Mouse (Mus musculus): Measurements from ENCODE around the gene Zfp867. TPM values are rescaled to one million over a fixed set of nuclear protein-coding genes. Genes with fewer than 3 reads are reported as not detected.

Gene Zfp867
- total and polyA plus RNA-seq, 3 experiments, result 0.12 to 1.3 TPM; not detected in 1

DNA sequence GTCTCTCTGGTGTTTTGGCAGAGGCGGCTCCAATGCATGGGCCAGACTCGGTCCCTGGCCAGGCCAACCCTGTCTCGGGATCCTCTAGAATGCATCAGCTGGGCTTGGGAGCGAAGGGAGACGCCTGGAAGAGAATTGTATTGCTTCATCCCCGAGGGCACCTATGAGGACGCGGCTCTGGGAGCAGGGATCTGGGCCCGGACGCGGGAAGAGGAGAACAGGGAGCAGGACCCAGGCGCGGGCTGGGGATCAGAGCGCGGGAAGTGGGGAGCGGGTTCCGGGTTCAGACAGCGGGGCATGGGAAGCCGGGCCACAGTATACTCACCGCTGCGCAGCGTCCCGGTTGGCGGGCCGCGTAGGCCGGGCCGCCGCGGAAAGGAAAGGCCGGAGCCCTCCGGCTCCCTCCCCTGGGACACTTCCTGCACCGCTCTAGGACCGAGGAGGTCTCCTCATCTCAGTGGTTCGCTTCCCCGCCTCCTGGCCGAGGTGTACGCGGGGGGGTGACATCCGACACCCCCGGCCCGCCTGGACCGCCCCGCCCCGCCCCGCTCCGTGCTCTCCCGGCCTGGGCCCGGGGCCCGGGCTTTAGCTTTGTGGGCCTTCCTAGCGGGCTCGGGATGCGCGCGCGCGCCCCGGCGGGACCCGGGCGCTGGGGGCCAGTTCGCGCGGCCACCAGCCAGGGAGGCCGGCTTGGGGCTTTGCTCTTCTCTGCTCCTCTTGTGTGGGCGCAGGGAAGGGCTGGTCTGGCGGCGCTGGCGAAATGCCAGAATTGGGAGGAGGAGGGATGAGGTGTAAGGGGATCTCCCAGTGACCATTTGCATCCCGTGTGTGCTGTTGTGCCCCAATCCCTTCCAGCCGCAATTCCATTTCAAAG, 33.8 kb upstream of the Zfp867 start:
- peak overlapping the region; percentile 97 for H3K9ac ChIP-seq (ENCODE audit: control insufficient read depth, low read depth, low read length, poor library complexity, severe bottlenecking)
- H3K79me2 ChIP-seq (ENCODE audit: control insufficient read depth, insufficient read depth, low read length, poor library complexity), result peaks cover 17% of the 10 kb centered on the region
- DNase-seq (ENCODE audit: low read depth, low spot score), result peak; percentile 93
- H3K27ac ChIP-seq (ENCODE audit: control insufficient read depth, low read depth, low read length), result peak overlapping the region; percentile 70
- H3K36me3 ChIP-seq (ENCODE audit: control insufficient read depth in 1 of 2, insufficient read depth in 2 of 2, low read length in 2 of 2), result peaks cover 12 to 23% of the 10 kb centered on the region in 2 experiments
- no peaks in the 10 kb centered on the region for H3K9me3 ChIP-seq (replicated peaks; ENCODE audit: insufficient read depth, low read length)
- peak overlapping the region; percentile 84 to 85 for H3K4me3 ChIP-seq (ENCODE audit: control insufficient read depth in 1 of 2, insufficient read depth in 1 of 2, low read depth in 2 of 2, low read length in 2 of 2)
- H3K4me1 ChIP-seq (ENCODE audit: control insufficient read depth in 1 of 2, insufficient read depth in 2 of 2, low read length in 2 of 2), result peaks cover 4 to 29% of the 10 kb centered on the region in 2 experiments
- H3K27me3 ChIP-seq (ENCODE audit: control insufficient read depth in 1 of 2, insufficient read depth in 2 of 2, low read length in 2 of 2), result no peaks in the 10 kb centered on the region
- TF ChIP-seq MYB (IDR thresholded peaks at IDR 0.05; ENCODE audit: low read depth, low read length) (no peak), SMC3 (IDR thresholded peaks at IDR 0.05; ENCODE audit: low read depth, low read length) (no peak), JUND (IDR thresholded peaks at IDR 0.05; ENCODE audit: low read depth, low read length) (no peak), MEF2A (IDR thresholded peaks at IDR 0.05; ENCODE audit: extremely low read depth, insufficient replicate concordance, low read depth, low read length, poor library complexity, severe bottlenecking) (no peak), CTCF (IDR thresholded peaks at IDR 0.05 in 2 of 3, conservative IDR thresholded peaks at IDR 0.05 in 1 of 3; ENCODE audit: control insufficient read depth in 1 of 3, insufficient read depth in 1 of 3, low read depth in 2 of 3, low read length in 3 of 3, poor library complexity in 1 of 3, severe bottlenecking in 1 of 3) (no peak), USF1 (IDR thresholded peaks at IDR 0.05; ENCODE audit: low read depth, low read length) (no peak), SIN3A (IDR thresholded peaks at IDR 0.05; ENCODE audit: low read length) (peak; percentile 72), POLR2AphosphoS2 (IDR thresholded peaks at IDR 0.05; ENCODE audit: low read length) (no peak), TAL1 (IDR thresholded peaks at IDR 0.05; ENCODE audit: low read length) (no peak), POLR2A (IDR thresholded peaks at IDR 0.05; ENCODE audit: control insufficient read depth in 1 of 2, insufficient read depth in 1 of 2, low read depth in 1 of 2, low read length in 2 of 2, poor library complexity in 1 of 2) (peak; percentile 34 to 56; a peak in 1 of 4 replicates), MXI1 (IDR thresholded peaks at IDR 0.05; ENCODE audit: low read depth, low read length) (no peak; the same call in 1 of the 2 replicates), ZKSCAN1 (IDR thresholded peaks at IDR 0.05; ENCODE audit: low read depth, low read length) (no peak), MAZ (IDR thresholded peaks at IDR 0.05; ENCODE audit: low read depth, low read length) (peak; percentile 81; the same call in 1 of the 2 replicates), BHLHE40 (IDR thresholded peaks at IDR 0.05; ENCODE audit: borderline replicate concordance, low read depth, low read length) (no peak), TBP (IDR thresholded peaks at IDR 0.05; ENCODE audit: low read depth, low read length) (peak; percentile 63; the same call in 1 of the 2 replicates), HCFC1 (IDR thresholded peaks at IDR 0.05; ENCODE audit: low read depth, low read length) (peak; percentile 89), MAFK (IDR thresholded peaks at IDR 0.05; ENCODE audit: borderline replicate concordance, low read depth, low read length) (no peak), ZC3H11A (IDR thresholded peaks at IDR 0.05; ENCODE audit: low read depth, low read length) (no peak), USF2 (IDR thresholded peaks at IDR 0.05; ENCODE audit: borderline replicate concordance in 1 of 2, insufficient read depth in 1 of 2, low read depth in 1 of 2, low read length in 2 of 2) (no peak), KAT2A (conservative IDR thresholded peaks at IDR 0.05; ENCODE audit: low read depth, low read length) (no peak; the same call in 1 of the 2 replicates), MYC (IDR thresholded peaks at IDR 0.05; ENCODE audit: low read depth, low read length) (no peak), TCF12 (IDR thresholded peaks at IDR 0.05; ENCODE audit: low read depth, low read length) (peak; percentile 57), CHD1 (IDR thresholded peaks at IDR 0.05; ENCODE audit: low read depth, low read length) (no peak), ELF1 (IDR thresholded peaks at IDR 0.05; ENCODE audit: low read depth, low read length) (peak; percentile 83), GABPA (IDR thresholded peaks at IDR 0.05; ENCODE audit: low read depth, low read length) (no peak), NELFE (IDR thresholded peaks at IDR 0.05; ENCODE audit: low read depth, low read length) (peak; percentile 62; the same call in 1 of the 2 replicates), RCOR1 (IDR thresholded peaks at IDR 0.05; ENCODE audit: low read depth, low read length) (no peak), E2F4 (IDR thresholded peaks at IDR 0.05; ENCODE audit: borderline replicate concordance, low read depth, low read length) (peak; percentile 53; the same call in 1 of the 2 replicates), NRF1 (IDR thresholded peaks at IDR 0.05; ENCODE audit: insufficient read depth, low read depth, low read length, poor library complexity, severe bottlenecking) (peak; percentile 36; the same call in 1 of the 2 replicates), EP300 (IDR thresholded peaks at IDR 0.05; ENCODE audit: low read depth in 1 of 2, low read length in 2 of 2) (0 out of 4 replicates have a peak, but pooled peaks of 1 of the 2 experiments have one; percentile 15), GATA1 (IDR thresholded peaks at IDR 0.05; ENCODE audit: low read depth, low read length) (no peak), CHD2 (IDR thresholded peaks at IDR 0.05; ENCODE audit: low read length) (no peak), ETS1 (IDR thresholded peaks at IDR 0.05; ENCODE audit: low read depth, low read length) (no peak; the same call in 1 of the 2 replicates), MAX (IDR thresholded peaks at IDR 0.05; ENCODE audit: low read length) (no peak), UBTF (IDR thresholded peaks at IDR 0.05; ENCODE audit: borderline replicate concordance, insufficient read depth, low read depth, low read length) (peak; percentile 57; the same call in 1 of the 2 replicates)

Measured in MEL (cell line).